Mouse (Mus musculus) limb, embryonic 14.5 days (tissue): ENCODE data around the gene Ttc39a. TPM values are rescaled to one million over a fixed set of nuclear protein-coding genes. Genes with fewer than 3 reads are reported as not detected.

Experiments
- ATAC-seq: fragments of 200-750 bp; cut with Nextera tagmentation; 2 replicates; pipeline ENCODE4 v1.8.0; 2017; ENCODE audit warnings: low read depth, moderate number of reproducible peaks, moderate TSS enrichment; ENCODE audit not compliant: low FRiP score
- DNase-seq: peaks from one replicate; pipeline ENCODE4 v3.0.0-alpha.2; 2015; ENCODE audit warnings: low spot score
- H3K27ac ChIP-seq: fragments of 300-500 bp; sonication (generic); replicated peaks from 2 replicates; pipeline ENCODE4 v1.5.1; 2014; ENCODE audit warnings: low read depth, mild to moderate bottlenecking, low read length, moderate library complexity, mixed read lengths
- H3K27me3 ChIP-seq: fragments of 300-500 bp; sonication (generic); 2 replicates; pipeline ENCODE4 v1.6.1; 2014; ENCODE audit warnings: low read length, mixed read lengths; ENCODE audit not compliant: control insufficient read depth, insufficient read depth
- H3K36me3 ChIP-seq: fragments of 300-500 bp; sonication (generic); 2 replicates; pipeline ENCODE4 v1.6.1; 2014; ENCODE audit warnings: mild to moderate bottlenecking, low read length, moderate library complexity, mixed read lengths; ENCODE audit not compliant: control insufficient read depth, insufficient read depth
- H3K4me1 ChIP-seq: fragments of 300-500 bp; sonication (generic); 2 replicates; pipeline ENCODE4 v1.6.1; 2014; ENCODE audit warnings: antibody characterized with exemption, low read length, mixed read lengths; ENCODE audit not compliant: control insufficient read depth, insufficient read depth
- H3K4me2 ChIP-seq: fragments of 300-500 bp; sonication (generic); replicated peaks from 2 replicates; pipeline ENCODE4 v1.6.1; 2014; ENCODE audit warnings: low read depth, mild to moderate bottlenecking, low read length, moderate library complexity; ENCODE audit not compliant: severe bottlenecking
- H3K4me3 ChIP-seq: fragments of 300-500 bp; sonication (generic); replicated peaks from 2 replicates; pipeline ENCODE4 v1.5.1; 2014; ENCODE audit warnings: low read length
- H3K9ac ChIP-seq: fragments of 300-500 bp; sonication (generic); 2 replicates; pipeline ENCODE4 v1.6.1; 2014; ENCODE audit warnings: mild to moderate bottlenecking, low read depth, low read length, moderate library complexity; ENCODE audit not compliant: severe bottlenecking
- H3K9me3 ChIP-seq: fragments of 300-500 bp; sonication (generic); 2 replicates; pipeline ENCODE4 v1.6.1; 2016; ENCODE audit warnings: low read length; ENCODE audit not compliant: control insufficient read depth
- POLR2A ChIP-seq: fragments of 200-500 bp; IDR thresholded peaks from 2 replicates; pipeline ENCODE4 v1.8.0; 2012; ENCODE audit warnings: inconsistent platforms, mild to moderate bottlenecking, moderate library complexity, borderline replicate concordance; ENCODE audit not compliant: insufficient read depth, insufficient read length; ENCODE audit errors: extremely low read depth
- WGBS: fragments of 180-500 bp; shearing (Covaris S2); extraction: QIAGEN DNeasy Blood & Tissue Kit; methylation state at CpG from one replicate; pipeline ENCODE4 v1.1.7; 2014; 5-methylcytosine and 5-hydroxymethylcytosine counted together
- polyA plus RNA-seq, 2 experiments: library from polyadenylated mRNA; depleted of rRNA in 1 of 2; stranded (reverse) in 1 of 2; unstranded in 1 of 2; fragments of >200 nt; fragmentation: Nextera tagmentation in 1 of 2; extraction: Ambion mirVana in 1 of 2; gene quantifications; 2 replicates each; pipeline versions ENCODE4 v1.2.1 to v1.2.3; 2012 to 2014

Gene Ttc39a
- polyA plus RNA-seq, 2 experiments: 4.3 to 5.4 TPM

DNA sequence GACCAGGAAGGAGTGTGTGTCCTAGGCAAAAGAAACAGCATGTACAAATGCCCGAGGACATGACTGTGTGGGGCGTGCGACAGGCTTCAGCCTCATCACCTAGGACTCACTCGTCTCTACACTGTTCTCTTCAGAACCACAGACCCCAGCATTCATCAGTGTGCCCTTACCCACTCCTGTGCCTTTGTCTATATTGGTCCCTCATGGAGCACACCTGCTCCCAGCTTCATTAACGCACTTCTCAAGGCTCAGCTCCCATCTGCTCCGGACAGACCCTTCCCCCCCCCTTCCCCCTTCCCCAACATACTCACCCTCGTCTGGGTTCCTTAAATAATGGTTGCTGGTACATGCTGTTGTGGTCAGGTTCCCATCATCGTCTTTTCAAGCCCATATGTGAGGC is 1.0 kb upstream of the Ttc39a start:
- H3K36me3 ChIP-seq: no peaks in the 10 kb centered on the region
- H3K4me1 ChIP-seq: peaks cover 12% of the 10 kb centered on the region
- no peak overlapping the region for H3K4me3 ChIP-seq
- H3K27ac ChIP-seq: no peak overlapping the region
- WGBS: 58% methylated on average over 8 of the region's 8 CpGs
- no peak for TF ChIP-seq POLR2A
- no peak overlapping the region for H3K4me2 ChIP-seq
- H3K27me3 ChIP-seq: no peaks in the 10 kb centered on the region
- no peaks in the 10 kb centered on the region for H3K9me3 ChIP-seq
- DNase-seq (no peak), ATAC-seq (no peak)
- H3K9ac ChIP-seq: no peak overlapping the region

DNA sequence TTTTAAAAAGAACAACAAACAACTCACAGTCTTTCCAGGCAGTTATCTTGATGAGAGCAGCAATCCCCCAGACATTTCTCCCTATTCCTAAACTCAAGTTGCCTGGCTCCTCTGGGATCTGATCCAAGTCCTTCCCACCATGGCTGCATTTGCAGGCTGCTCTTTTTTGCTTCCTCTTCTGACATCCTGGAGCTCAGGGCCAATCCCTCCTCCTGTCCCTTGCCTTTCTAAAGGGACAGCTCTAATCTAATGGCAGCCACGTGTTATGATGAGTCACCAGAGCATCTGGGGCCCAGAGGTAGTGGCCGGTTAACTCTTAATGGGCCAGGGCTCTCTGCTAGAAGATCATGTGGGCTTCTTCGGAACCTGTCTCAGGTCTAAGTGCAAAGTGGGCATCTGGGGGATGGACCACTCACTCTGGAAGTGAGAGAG is 353 bp upstream of the Ttc39a start:
- WGBS: 1% methylated on average over 3 of the region's 3 CpGs
- H3K4me3 ChIP-seq: peak overlapping the region; percentile 58
- ATAC-seq (peak; percentile 48; the same call in 1 of the 2 replicates), DNase-seq (peak; percentile 68)
- H3K9ac ChIP-seq: peak overlapping the region; percentile 81
- H3K4me1 ChIP-seq: peaks cover 12% of the 10 kb centered on the region
- H3K27me3 ChIP-seq: no peaks in the 10 kb centered on the region
- no peaks in the 10 kb centered on the region for H3K9me3 ChIP-seq
- no peak overlapping the region; the same call in 1 of the 2 replicates for H3K27ac ChIP-seq
- H3K4me2 ChIP-seq: peak overlapping the region; percentile 93
- H3K36me3 ChIP-seq: no peaks in the 10 kb centered on the region
- no peak for TF ChIP-seq POLR2A

DNA sequence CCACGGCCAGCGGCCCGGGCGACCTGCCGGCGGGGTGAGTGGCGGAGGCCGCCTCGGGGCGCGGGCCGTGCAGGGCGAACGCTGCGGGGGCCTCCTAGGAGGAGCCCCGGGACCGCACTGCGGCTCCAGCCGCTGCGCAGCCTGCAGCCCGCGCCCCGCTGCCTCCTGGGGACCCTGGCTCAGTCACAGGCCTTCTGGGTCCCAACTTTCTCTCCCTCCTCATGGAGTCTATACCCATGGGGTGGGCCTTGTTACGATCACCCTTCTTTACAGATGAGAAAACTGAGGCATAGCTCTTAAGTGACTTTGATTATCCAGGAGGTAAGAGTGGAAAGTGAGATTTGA is 725 bp downstream of the Ttc39a start:
- Histone ChIP-seq H3K27ac (0 out of 2 replicates have a peak overlapping the region, but pooled peaks have one; percentile 8), H3K9ac (peak overlapping the region; percentile 81), H3K9me3 (no peaks in the 10 kb centered on the region), H3K4me1 (peaks cover 12% of the 10 kb centered on the region), H3K36me3 (no peaks in the 10 kb centered on the region), H3K4me3 (peak overlapping the region; percentile 58), H3K27me3 (no peaks in the 10 kb centered on the region), H3K4me2 (peak overlapping the region; percentile 93)
- peak; percentile 49 for ATAC-seq
- no peak for DNase-seq
- TF ChIP-seq POLR2A: no peak
- WGBS: 6% methylated on average over 9 of the region's 24 CpGs

DNA sequence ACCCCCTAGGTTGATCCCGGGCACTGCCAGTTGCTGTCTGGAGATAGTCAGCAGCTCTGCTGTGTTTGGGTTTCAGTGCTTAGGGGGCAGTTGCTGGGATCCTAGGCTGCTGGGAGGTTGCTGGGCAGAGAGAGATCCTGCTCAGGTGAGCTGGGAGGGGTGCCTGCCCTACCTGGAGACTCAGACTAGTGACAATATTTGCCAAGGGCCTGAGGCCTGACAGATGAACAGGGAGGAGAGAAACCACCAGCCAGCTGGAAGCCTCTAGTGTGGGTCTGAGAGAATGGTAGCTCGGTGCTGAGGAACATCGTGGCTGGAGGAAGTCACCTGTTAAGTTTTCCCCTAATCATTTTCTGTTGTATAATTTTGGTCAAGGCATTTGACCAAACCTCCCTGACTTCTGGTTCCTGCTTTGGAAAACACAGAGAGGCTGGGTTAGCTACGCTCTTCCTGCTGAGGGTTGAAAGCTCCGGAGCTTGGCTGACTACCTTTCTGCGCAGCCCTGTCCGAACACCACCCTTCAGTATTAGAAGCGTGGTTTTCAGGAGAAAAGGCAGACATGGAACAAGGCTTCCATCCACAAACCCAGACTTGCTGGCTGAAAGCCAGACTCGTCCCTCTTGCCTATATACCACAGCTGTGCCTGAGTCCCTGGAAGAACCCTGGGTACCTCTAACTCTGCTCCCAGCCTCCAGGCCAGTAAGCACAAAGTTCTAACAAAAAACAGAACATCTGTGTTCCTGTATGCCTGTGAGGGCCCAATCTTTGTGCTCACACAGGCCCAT is 1.5 kb downstream of the Ttc39a start:
- 54% methylated on average over 9 of the region's 9 CpGs for WGBS
- DNase-seq: peak; percentile 54
- Histone ChIP-seq H3K27ac (peak overlapping the region; percentile 52; the same call in 1 of the 2 replicates), H3K9me3 (no peaks in the 10 kb centered on the region), H3K36me3 (no peaks in the 10 kb centered on the region), H3K4me3 (peak overlapping the region; percentile 58), H3K4me1 (peaks cover 12% of the 10 kb centered on the region), H3K27me3 (no peaks in the 10 kb centered on the region), H3K9ac (no peak overlapping the region), H3K4me2 (peak overlapping the region; percentile 93)
- no peak for TF ChIP-seq POLR2A
- ATAC-seq: no peak

DNA sequence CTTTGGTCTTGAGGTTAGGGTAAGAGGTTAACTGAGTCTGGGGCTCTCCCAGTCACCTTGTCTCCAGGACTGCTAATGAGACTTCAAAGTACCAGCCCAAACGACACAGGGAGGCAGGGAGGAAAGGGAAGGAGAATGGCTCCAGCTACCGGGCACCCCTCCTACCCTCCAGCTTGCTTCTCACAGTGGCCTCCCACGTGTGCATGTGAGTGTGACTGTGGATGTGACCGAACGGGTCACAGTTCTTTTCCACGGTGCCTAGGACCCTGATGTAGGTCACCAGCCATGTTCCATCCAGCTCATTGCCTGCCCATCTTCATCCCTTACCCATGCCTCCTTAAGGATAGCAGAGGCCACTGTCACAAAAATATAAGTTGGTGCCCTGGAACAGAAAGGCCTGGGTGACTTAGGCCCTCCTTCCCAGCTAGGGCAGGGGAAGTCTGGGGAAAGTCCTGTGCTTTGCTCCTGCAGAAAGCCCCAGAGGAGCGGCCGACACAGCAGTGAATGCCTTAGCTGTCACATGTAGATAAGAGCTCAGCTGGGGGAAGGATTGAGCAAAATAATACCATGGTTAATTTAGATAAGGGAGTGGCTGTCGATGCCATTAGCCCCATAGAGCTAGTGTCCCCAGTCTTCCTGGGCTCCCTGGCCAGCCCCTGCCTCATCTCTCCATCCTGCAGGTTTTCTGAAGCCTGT is 4.4 kb downstream of the Ttc39a start:
- H3K4me1 ChIP-seq: peaks cover 12% of the 10 kb centered on the region
- no peak overlapping the region for H3K4me3 ChIP-seq
- no peak overlapping the region for H3K27ac ChIP-seq
- no peaks in the 10 kb centered on the region for H3K27me3 ChIP-seq
- DNase-seq: no peak
- H3K4me2 ChIP-seq: no peak overlapping the region
- 69% methylated on average over 8 of the region's 9 CpGs for WGBS
- ATAC-seq: no peak
- no peaks in the 10 kb centered on the region for H3K36me3 ChIP-seq
- TF ChIP-seq POLR2A: no peak
- no peaks in the 10 kb centered on the region for H3K9me3 ChIP-seq
- no peak overlapping the region for H3K9ac ChIP-seq
